Mouse (Mus musculus) erythroblast, adult 5-6 weeks (primary cell): ENCODE data around the gene Ninj1. TPM values are rescaled to one million over a fixed set of nuclear protein-coding genes. Genes with fewer than 3 reads are reported as not detected.

Experiments
- ATAC-seq: replicated peaks from 2 replicates; pipeline ENCODE4 v1.8.0; 2016; ENCODE audit warnings: moderate number of reproducible peaks, mild to moderate bottlenecking, moderate TSS enrichment, inconsistent platforms; ENCODE audit not compliant: poor library complexity, low FRiP score, severe bottlenecking
- total RNA-seq, 2 experiments: library from RNA; stranded (forward) in 1 of 2; stranded (reverse) in 1 of 2; fragments of 150-400 nt in 1 of 2; fragments of 200-764, 138-1000 nt in 1 of 2; gene quantifications; 2 replicates each; pipeline versions ENCODE4 v1.2.3 to v1.2.4; 2015 to 2017; ENCODE audit warnings: low replicate concordance in 2 of 2

The Ninj1 gene
- total RNA-seq, 2 experiments from 2014 or later = 13.3 to 18.3 TPM

GRCm38 (mm10) chr13:49169448-49170207, 17.7 kb upstream of the Ninj1 start:
- ATAC-seq = peak; percentile 58

GRCm38 (mm10) chr13:49170623-49171022, 16.7 kb upstream of the Ninj1 start:
- no peak for ATAC-seq

- no peak for ATAC-seq
Observed at GRCm38 (mm10) chr13:49171729-49172128, 15.6 kb upstream of the Ninj1 start.

GRCm38 (mm10) chr13:49172335-49172734, 14.9 kb upstream of the Ninj1 start:
- no peak for ATAC-seq

GRCm38 (mm10) chr13:49172971-49173596, 14.2 kb upstream of the Ninj1 start:
- peak; percentile 72 for ATAC-seq

GRCm38 (mm10) chr13:49175509-49175908, 11.8 kb upstream of the Ninj1 start:
- ATAC-seq = no peak

- ATAC-seq = no peak
Observed at GRCm38 (mm10) chr13:49178839-49179585, 8.3 kb upstream of the Ninj1 start.

GRCm38 (mm10) chr13:49180274-49180673, 7.0 kb upstream of the Ninj1 start:
- no peak for ATAC-seq

GRCm38 (mm10) chr13:49180691-49181090, 6.6 kb upstream of the Ninj1 start:
- no peak for ATAC-seq

- no peak for ATAC-seq
Observed at GRCm38 (mm10) chr13:49181411-49181984, 5.8 kb upstream of the Ninj1 start.

GRCm38 (mm10) chr13:49183161-49183560, 4.1 kb upstream of the Ninj1 start:
- ATAC-seq = no peak

- no peak for ATAC-seq
Observed at GRCm38 (mm10) chr13:49183646-49184045, 3.6 kb upstream of the Ninj1 start.

GRCm38 (mm10) chr13:49186798-49187287, 442 bp upstream of the Ninj1 start:
- peak; percentile 20; the same call in 1 of the 2 replicates for ATAC-seq

- ATAC-seq = no peak
Observed at GRCm38 (mm10) chr13:49188219-49188965, 1.1 kb downstream of the Ninj1 start.

- ATAC-seq = no peak
Observed at GRCm38 (mm10) chr13:49188966-49189360, 1.7 kb downstream of the Ninj1 start.

- ATAC-seq = no peak
Observed at GRCm38 (mm10) chr13:49189970-49190870, 2.9 kb downstream of the Ninj1 start.

GRCm38 (mm10) chr13:49190876-49191672, 3.8 kb downstream of the Ninj1 start:
- no peak for ATAC-seq

GRCm38 (mm10) chr13:49191673-49192035, 4.4 kb downstream of the Ninj1 start:
- no peak for ATAC-seq
